Mouse (Mus musculus): ENCODE measurements around the gene Ankfn1. TPM values are rescaled to one million over a fixed set of nuclear protein-coding genes. Genes with fewer than 3 reads are reported as not detected.
A peak's percentile ranks its signal among the peaks of the same experiment; 100 is the strongest.

Ankfn1 gene
- polyA plus RNA-seq, 1 experiment from 2014 or later, result 2.5 TPM

- no peaks in the 10 kb centered on the region for H3K9me3 ChIP-seq (ENCODE audit: control insufficient read depth, low read length)
- no peak overlapping the region for H3K9ac ChIP-seq (ENCODE audit: low read length)
- no peak overlapping the region for H3K4me3 ChIP-seq (ENCODE audit: low read length)
- H3K27ac ChIP-seq (ENCODE audit: low read length), result no peak overlapping the region
- H3K4me1 ChIP-seq (replicated peaks; ENCODE audit: control insufficient read depth, insufficient read depth, low read length), result no peaks in the 10 kb centered on the region; the same call in 1 of the 2 replicates
- ATAC-seq (ENCODE audit: low read depth), result no peak
- no peaks in the 10 kb centered on the region for H3K36me3 ChIP-seq (ENCODE audit: control insufficient read depth, insufficient read depth, low read length)
- H3K4me2 ChIP-seq (ENCODE audit: low read depth, low read length), result no peak overlapping the region
- no peaks in the 10 kb centered on the region for H3K27me3 ChIP-seq (ENCODE audit: control insufficient read depth, insufficient read depth, low read depth, low read length)
- WGBS, result 85% methylated on average over 4 of the region's 4 CpGs
Observed at GRCm38 (mm10) chr11:89465381-89465780, 312.1 kb downstream of the Ankfn1 start.

- 78% methylated on average over 10 of the region's 10 CpGs for WGBS
- no peak for ATAC-seq (ENCODE audit: low read depth)
Observed at GRCm38 (mm10) chr11:89462216-89462615, 315.2 kb downstream of the Ankfn1 start.

GRCm38 (mm10) chr11:89459437-89459836 lies 318.0 kb downstream of the Ankfn1 start:
- no peaks in the 10 kb centered on the region for H3K4me1 ChIP-seq (replicated peaks; ENCODE audit: control insufficient read depth, insufficient read depth, low read length)
- no peak overlapping the region for H3K9ac ChIP-seq (ENCODE audit: low read length)
- H3K36me3 ChIP-seq (ENCODE audit: control insufficient read depth, insufficient read depth, low read length), result no peaks in the 10 kb centered on the region
- H3K27ac ChIP-seq (ENCODE audit: low read length), result no peak overlapping the region
- H3K27me3 ChIP-seq (ENCODE audit: control insufficient read depth, insufficient read depth, low read depth, low read length), result no peaks in the 10 kb centered on the region
- H3K4me3 ChIP-seq (ENCODE audit: low read length), result no peak overlapping the region
- H3K9me3 ChIP-seq (ENCODE audit: control insufficient read depth, low read length), result no peaks in the 10 kb centered on the region
- 75% methylated on average over 6 of the region's 6 CpGs for WGBS
- 0 out of 2 replicates have a peak, but pooled peaks have one; percentile 26 for ATAC-seq (ENCODE audit: low read depth)
- no peak overlapping the region for H3K4me2 ChIP-seq (ENCODE audit: low read depth, low read length)

More at GRCm38 (mm10) chr11:89462216-89462615, 315.2 kb downstream of the Ankfn1 start:
- Histone ChIP-seq H3K9ac (ENCODE audit: low read length) (no peak overlapping the region), H3K4me1 (replicated peaks; ENCODE audit: control insufficient read depth, insufficient read depth, low read length) (no peaks in the 10 kb centered on the region), H3K27ac (ENCODE audit: low read length) (no peak overlapping the region), H3K27me3 (ENCODE audit: control insufficient read depth, insufficient read depth, low read depth, low read length) (no peaks in the 10 kb centered on the region), H3K9me3 (ENCODE audit: control insufficient read depth, low read length) (no peaks in the 10 kb centered on the region), H3K4me3 (ENCODE audit: low read length) (no peak overlapping the region), H3K4me2 (ENCODE audit: low read depth, low read length) (no peak overlapping the region), H3K36me3 (ENCODE audit: control insufficient read depth, insufficient read depth, low read length) (no peaks in the 10 kb centered on the region)

- Histone ChIP-seq H3K9me3 (ENCODE audit: control insufficient read depth, low read length) (no peaks in the 10 kb centered on the region), H3K4me3 (ENCODE audit: low read length) (no peak overlapping the region), H3K9ac (ENCODE audit: low read length) (no peak overlapping the region), H3K27ac (ENCODE audit: low read length) (no peak overlapping the region), H3K36me3 (ENCODE audit: control insufficient read depth, insufficient read depth, low read length) (no peaks in the 10 kb centered on the region), H3K4me1 (replicated peaks; ENCODE audit: control insufficient read depth, insufficient read depth, low read length) (no peaks in the 10 kb centered on the region), H3K27me3 (ENCODE audit: control insufficient read depth, insufficient read depth, low read depth, low read length) (no peaks in the 10 kb centered on the region), H3K4me2 (ENCODE audit: low read depth, low read length) (no peak overlapping the region)
- WGBS, result 29% methylated on average over 5 of the region's 5 CpGs
- ATAC-seq (ENCODE audit: low read depth), result no peak
Observed at GRCm38 (mm10) chr11:89455647-89456231, 321.7 kb downstream of the Ankfn1 start.

- Histone ChIP-seq H3K9ac (ENCODE audit: low read length) (no peak overlapping the region), H3K9me3 (ENCODE audit: control insufficient read depth, low read length) (no peaks in the 10 kb centered on the region), H3K27ac (ENCODE audit: low read length) (no peak overlapping the region), H3K4me1 (replicated peaks; ENCODE audit: control insufficient read depth, insufficient read depth, low read length) (no peaks in the 10 kb centered on the region), H3K4me3 (ENCODE audit: low read length) (no peak overlapping the region), H3K4me2 (ENCODE audit: low read depth, low read length) (no peak overlapping the region), H3K36me3 (ENCODE audit: control insufficient read depth, insufficient read depth, low read length) (no peaks in the 10 kb centered on the region), H3K27me3 (ENCODE audit: control insufficient read depth, insufficient read depth, low read depth, low read length) (no peaks in the 10 kb centered on the region)
- 39% methylated on average over 4 of the region's 4 CpGs for WGBS
- ATAC-seq (ENCODE audit: low read depth), result no peak
Observed at GRCm38 (mm10) chr11:89454702-89455101, 322.8 kb downstream of the Ankfn1 start.

GRCm38 (mm10) chr11:89452862-89453261 lies 324.6 kb downstream of the Ankfn1 start:
- H3K36me3 ChIP-seq (ENCODE audit: control insufficient read depth, insufficient read depth, low read length), result no peaks in the 10 kb centered on the region
- H3K9ac ChIP-seq (ENCODE audit: low read length), result no peak overlapping the region
- 21% methylated on average over 2 of the region's 2 CpGs for WGBS
- H3K27ac ChIP-seq (ENCODE audit: low read length), result no peak overlapping the region
- H3K4me1 ChIP-seq (replicated peaks; ENCODE audit: control insufficient read depth, insufficient read depth, low read length), result no peaks in the 10 kb centered on the region
- no peak overlapping the region for H3K4me2 ChIP-seq (ENCODE audit: low read depth, low read length)
- H3K4me3 ChIP-seq (ENCODE audit: low read length), result no peak overlapping the region
- no peaks in the 10 kb centered on the region for H3K9me3 ChIP-seq (ENCODE audit: control insufficient read depth, low read length)
- no peak for ATAC-seq (ENCODE audit: low read depth)
- H3K27me3 ChIP-seq (ENCODE audit: control insufficient read depth, insufficient read depth, low read depth, low read length), result no peaks in the 10 kb centered on the region

GRCm38 (mm10) chr11:89450406-89450805 lies 327.0 kb downstream of the Ankfn1 start:
- H3K36me3 ChIP-seq (ENCODE audit: control insufficient read depth, insufficient read depth, low read length), result no peaks in the 10 kb centered on the region
- H3K27ac ChIP-seq (ENCODE audit: low read length), result no peak overlapping the region
- no peaks in the 10 kb centered on the region for H3K9me3 ChIP-seq (ENCODE audit: control insufficient read depth, low read length)
- H3K4me2 ChIP-seq (ENCODE audit: low read depth, low read length), result no peak overlapping the region
- WGBS, result 63% methylated on average over 4 of the region's 4 CpGs
- H3K4me3 ChIP-seq (ENCODE audit: low read length), result no peak overlapping the region
- no peaks in the 10 kb centered on the region for H3K4me1 ChIP-seq (replicated peaks; ENCODE audit: control insufficient read depth, insufficient read depth, low read length)
- no peak for ATAC-seq (ENCODE audit: low read depth)
- H3K27me3 ChIP-seq (ENCODE audit: control insufficient read depth, insufficient read depth, low read depth, low read length), result no peaks in the 10 kb centered on the region
- no peak overlapping the region for H3K9ac ChIP-seq (ENCODE audit: low read length)

GRCm38 (mm10) chr11:89448986-89449385 lies 328.5 kb downstream of the Ankfn1 start:
- no peaks in the 10 kb centered on the region for H3K36me3 ChIP-seq (ENCODE audit: control insufficient read depth, insufficient read depth, low read length)
- H3K4me2 ChIP-seq (ENCODE audit: low read depth, low read length), result no peak overlapping the region
- no peak for ATAC-seq (ENCODE audit: low read depth)
- no peak overlapping the region for H3K27ac ChIP-seq (ENCODE audit: low read length)
- H3K4me3 ChIP-seq (ENCODE audit: low read length), result no peak overlapping the region
- no peaks in the 10 kb centered on the region for H3K4me1 ChIP-seq (replicated peaks; ENCODE audit: control insufficient read depth, insufficient read depth, low read length)
- H3K9ac ChIP-seq (ENCODE audit: low read length), result no peak overlapping the region
- no peaks in the 10 kb centered on the region for H3K27me3 ChIP-seq (ENCODE audit: control insufficient read depth, insufficient read depth, low read depth, low read length)
- 75% methylated on average over 6 of the region's 6 CpGs for WGBS
- no peaks in the 10 kb centered on the region for H3K9me3 ChIP-seq (ENCODE audit: control insufficient read depth, low read length)

- H3K27me3 ChIP-seq (ENCODE audit: control insufficient read depth, insufficient read depth, low read depth, low read length), result no peaks in the 10 kb centered on the region
- ATAC-seq (ENCODE audit: low read depth), result no peak
- WGBS, result 75% methylated on average over 12 of the region's 12 CpGs
Observed at GRCm38 (mm10) chr11:89447477-89447876, 330.0 kb downstream of the Ankfn1 start.

GRCm38 (mm10) chr11:89440566-89440965 lies 336.9 kb downstream of the Ankfn1 start:
- no peaks in the 10 kb centered on the region for H3K36me3 ChIP-seq (ENCODE audit: control insufficient read depth, insufficient read depth, low read length)
- 76% methylated on average over 6 of the region's 6 CpGs for WGBS
- no peaks in the 10 kb centered on the region for H3K9me3 ChIP-seq (ENCODE audit: control insufficient read depth, low read length)
- H3K27me3 ChIP-seq (ENCODE audit: control insufficient read depth, insufficient read depth, low read depth, low read length), result no peaks in the 10 kb centered on the region
- H3K4me3 ChIP-seq (ENCODE audit: low read length), result no peak overlapping the region
- H3K9ac ChIP-seq (ENCODE audit: low read length), result no peak overlapping the region
- ATAC-seq (ENCODE audit: low read depth), result no peak
- H3K4me2 ChIP-seq (ENCODE audit: low read depth, low read length), result no peak overlapping the region
- H3K27ac ChIP-seq (ENCODE audit: low read length), result no peak overlapping the region
- H3K4me1 ChIP-seq (replicated peaks; ENCODE audit: control insufficient read depth, insufficient read depth, low read length), result no peaks in the 10 kb centered on the region

More at GRCm38 (mm10) chr11:89447477-89447876, 330.0 kb downstream of the Ankfn1 start:
- H3K4me1 ChIP-seq (replicated peaks; ENCODE audit: control insufficient read depth, insufficient read depth, low read length), result no peaks in the 10 kb centered on the region
- H3K9ac ChIP-seq (ENCODE audit: low read length), result no peak overlapping the region
- H3K9me3 ChIP-seq (ENCODE audit: control insufficient read depth, low read length), result no peaks in the 10 kb centered on the region
- H3K27ac ChIP-seq (ENCODE audit: low read length), result no peak overlapping the region
- H3K36me3 ChIP-seq (ENCODE audit: control insufficient read depth, insufficient read depth, low read length), result no peaks in the 10 kb centered on the region
- H3K4me2 ChIP-seq (ENCODE audit: low read depth, low read length), result no peak overlapping the region
- no peak overlapping the region for H3K4me3 ChIP-seq (ENCODE audit: low read length)
